Comparison of ENCODE assay signal across 18 mouse cellular contexts in genomic region chr12:89810146-89810545, GRCm38 (mm10).
DNase-seq lines count a peak whose midpoint lies in the region; ATAC-seq lines count a peak whose summit lies in the region.
"Had no signal": no experiment of that assay in that cellular context is flagged by ENCODE, and none has a peak within 500 bp of the region (broad histone marks: within the 10 kb centered on the region; RNA-seq: fewer than 3 reads in every experiment).

No protein-coding gene starts in this region.

- DNase-seq in cerebellum, adult 11 months, result peak; percentile 49
- no peak for DNase-seq in cerebellum, postnatal 4 days (ENCODE audit: low spot score in 2 of 2)
- peak; percentile 7 for DNase-seq in lung, postnatal 14 days
- DNase-seq in lung, postnatal 36 days, result no peak
- peak; percentile 60 to 72 for DNase-seq in cerebellum, postnatal 10 days
- DNase-seq in adrenal gland, postnatal 36 days, result no peak
- DNase-seq: adrenal gland, postnatal 14 days; B cell, adult 2 months; gastrocnemius, adult 2 months; gastrocnemius, postnatal 25 days; kidney, adult 8-10 months had no signal

- ATAC-seq in CD4-positive, CD25-positive, alpha-beta regulatory T cell, adult 4 months, result no peak
- ATAC-seq: activated CD4-positive, CD25-positive, alpha-beta regulatory T cell, adult 4 months; forebrain, embryonic 13.5 days; hindbrain, embryonic 16.5 days; inflammation-experienced regulatory T-cells, adult 6 months; intestine, postnatal 0 days; Patski had no signal

Comparison
In these comparisons a context has a peak if more than half of its experiments do, and no peak if none do; other contexts are left out.
1. DNase-seq: peak in cerebellum, adult 11 months (single experiment), lung, postnatal 14 days (single experiment) and cerebellum, postnatal 10 days (2 of 2); none in cerebellum, postnatal 4 days (0 of 2), lung, postnatal 36 days (single experiment) and adrenal gland, postnatal 36 days (0 of 2).